Mouse (Mus musculus) hindbrain, embryonic 14.5 days (tissue): Measurements from ENCODE around the gene Dynlt3. TPM values are rescaled to one million over a fixed set of nuclear protein-coding genes. Genes with fewer than 3 reads are reported as not detected.

ENCODE experiments used
- polyA plus RNA-seq: library from polyadenylated mRNA; unstranded; fragments of >200 nt; fragmentation: Nextera tagmentation; extraction: Ambion mirVana; gene quantifications from 2 replicates; pipeline ENCODE4 v1.2.1, GENCODE M21; 2014

Gene Dynlt3
- polyA plus RNA-seq, 1 experiment from 2014 or later: 45.8 TPM

Other genes starting within 250 kb of the Dynlt3 start
- 0.62 and 0.86 TPM in 2 replicates for gene Cybb, start 175.2 kb downstream of the Dynlt3 start, polyA plus RNA-seq
- not detected in 2 replicates for gene H2al1o, start 90.6 kb downstream of the Dynlt3 start, polyA plus RNA-seq
- not detected in 2 replicates for gene Hypm, start 183.9 kb upstream of the Dynlt3 start, polyA plus RNA-seq
- gene H2al3, start 186.7 kb upstream of the Dynlt3 start, polyA plus RNA-seq: not detected in 2 replicates
- 0.44 and 0.56 TPM in 2 replicates for gene Sytl5, start 222.6 kb upstream of the Dynlt3 start, polyA plus RNA-seq